Mouse (Mus musculus): ENCODE measurements at regions not wholly inside any gene's neighbourhood (a gene's known extent, or its start where the extent isn't known, plus 50 kb on each side); places are given as distances from the start of the nearest gene placed in this dataset.

DNA sequence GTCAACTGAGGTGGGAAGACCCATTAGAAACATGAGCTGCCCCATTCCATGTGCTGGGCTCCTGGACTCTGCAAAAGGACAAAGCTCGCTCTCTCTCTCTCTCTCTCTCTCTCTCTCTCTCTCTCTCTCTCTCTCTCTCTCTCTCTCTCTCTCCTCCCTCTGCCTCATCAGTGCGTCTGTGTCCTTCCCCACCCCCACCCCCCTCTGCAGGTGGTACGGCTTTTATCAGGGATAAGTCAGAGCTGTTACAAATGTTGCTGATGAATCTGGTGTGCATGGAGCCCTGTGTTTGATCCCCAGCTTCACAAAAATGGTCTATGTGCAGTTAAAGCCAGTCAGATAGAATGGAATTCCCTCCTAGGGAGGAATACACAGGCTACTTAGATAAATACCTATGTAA, 247.8 kb upstream of the Smlr1 start:
- H3K4me3 ChIP-seq (ENCODE audit: low read depth, low read length) = no peak overlapping the region
- peaks cover 3% of the 10 kb centered on the region; the same call in 1 of the 2 replicates for H3K4me1 ChIP-seq (ENCODE audit: control insufficient read depth, insufficient read depth, low read length)
- no peak overlapping the region for H3K4me2 ChIP-seq (replicated peaks; ENCODE audit: low read depth, low read length)
- H3K36me3 ChIP-seq (ENCODE audit: control insufficient read depth, insufficient read depth, low read length) = no peaks in the 10 kb centered on the region
- H3K9ac ChIP-seq (replicated peaks; ENCODE audit: low read depth, low read length) = no peak overlapping the region
- no peak overlapping the region for H3K27ac ChIP-seq (ENCODE audit: low read length)
- no peak for ATAC-seq (ENCODE audit: insufficient number of reproducible peaks, insufficient read depth, low FRiP score, low read depth)
- 45% methylated on average over 3 of the region's 3 CpGs for WGBS
- no peaks in the 10 kb centered on the region for H3K9me3 ChIP-seq (ENCODE audit: control insufficient read depth, low read depth, low read length)
- no peaks in the 10 kb centered on the region for H3K27me3 ChIP-seq (ENCODE audit: control insufficient read depth, insufficient read depth, low read length)

DNA sequence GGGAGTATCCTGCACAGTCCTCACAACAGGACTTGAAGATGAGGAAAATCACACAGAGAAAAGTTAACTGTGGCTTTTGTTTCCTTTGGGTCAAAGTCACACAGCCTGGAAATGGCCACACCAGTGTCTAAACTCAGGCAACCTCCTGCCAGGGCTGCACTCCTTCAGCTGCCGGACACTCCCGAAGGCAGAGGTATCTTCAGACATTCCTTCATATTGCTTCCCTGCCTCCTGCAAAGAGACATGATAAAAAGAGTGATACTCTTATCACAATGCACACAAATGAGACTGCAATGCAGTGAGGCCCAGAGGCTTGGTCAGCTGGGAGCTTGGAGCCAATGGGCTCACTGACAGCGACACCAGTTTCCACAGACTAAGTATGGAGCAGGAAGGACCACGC, 243.4 kb upstream of the Smlr1 start:
- Histone ChIP-seq H3K27me3 (ENCODE audit: control insufficient read depth, insufficient read depth, low read length) (no peaks in the 10 kb centered on the region), H3K4me1 (ENCODE audit: control insufficient read depth, insufficient read depth, low read length) (no peaks in the 10 kb centered on the region), H3K4me3 (ENCODE audit: low read depth, low read length) (no peak overlapping the region), H3K9ac (replicated peaks; ENCODE audit: low read depth, low read length) (no peak overlapping the region), H3K9me3 (ENCODE audit: control insufficient read depth, low read depth, low read length) (no peaks in the 10 kb centered on the region), H3K27ac (ENCODE audit: low read length) (no peak overlapping the region), H3K36me3 (ENCODE audit: control insufficient read depth, insufficient read depth, low read length) (no peaks in the 10 kb centered on the region), H3K4me2 (replicated peaks; ENCODE audit: low read depth, low read length) (no peak overlapping the region)
- no peak for ATAC-seq (ENCODE audit: insufficient number of reproducible peaks, insufficient read depth, low FRiP score, low read depth)
- 93% methylated on average over 4 of the region's 4 CpGs for WGBS

DNA sequence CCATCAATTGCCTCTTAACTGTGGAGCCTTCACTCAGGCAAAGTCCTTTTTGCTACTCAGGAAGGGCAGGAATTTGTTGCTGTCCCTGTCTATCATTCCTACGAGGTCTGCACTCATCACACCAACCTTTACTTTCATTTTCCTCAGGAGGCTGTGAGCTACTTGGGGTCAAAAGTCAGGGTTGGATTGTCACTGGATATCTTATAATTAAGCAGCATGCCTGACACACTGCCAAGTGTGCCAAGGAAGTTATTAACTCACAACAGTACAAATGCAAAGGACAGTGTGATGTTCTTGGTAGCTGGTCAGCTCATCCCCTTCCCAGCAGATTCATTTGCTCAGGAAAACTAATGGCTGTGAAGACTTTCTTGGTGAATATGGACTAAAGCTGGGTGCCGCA, 241.7 kb upstream of the Smlr1 start:
- WGBS = 66% methylated on average over 2 of the region's 2 CpGs
- Histone ChIP-seq H3K27ac (ENCODE audit: low read length) (no peak overlapping the region), H3K9me3 (ENCODE audit: control insufficient read depth, low read depth, low read length) (no peaks in the 10 kb centered on the region), H3K4me3 (ENCODE audit: low read depth, low read length) (no peak overlapping the region), H3K9ac (replicated peaks; ENCODE audit: low read depth, low read length) (no peak overlapping the region), H3K4me1 (ENCODE audit: control insufficient read depth, insufficient read depth, low read length) (no peaks in the 10 kb centered on the region), H3K36me3 (ENCODE audit: control insufficient read depth, insufficient read depth, low read length) (no peaks in the 10 kb centered on the region), H3K4me2 (replicated peaks; ENCODE audit: low read depth, low read length) (no peak overlapping the region), H3K27me3 (ENCODE audit: control insufficient read depth, insufficient read depth, low read length) (no peaks in the 10 kb centered on the region)
- ATAC-seq (ENCODE audit: insufficient number of reproducible peaks, insufficient read depth, low FRiP score, low read depth) = no peak

DNA sequence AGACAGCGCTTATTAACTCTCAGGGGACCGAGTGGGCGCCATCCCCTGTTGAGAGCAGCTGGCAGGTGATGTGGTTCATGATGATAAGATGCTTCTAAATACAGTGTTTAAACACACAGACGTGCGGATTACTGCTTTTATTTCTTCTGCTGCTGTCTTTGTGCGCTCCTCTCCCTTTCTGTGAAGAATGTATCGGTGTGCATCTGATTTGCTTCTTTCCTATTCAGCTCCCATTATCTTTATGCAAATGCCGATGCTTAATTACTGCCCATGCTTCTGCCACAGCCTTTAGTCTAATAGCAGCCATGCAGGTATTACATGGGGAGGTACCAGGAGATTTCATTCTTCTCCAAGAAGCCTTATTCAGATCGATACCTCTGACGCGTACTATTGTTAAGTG, 240.6 kb upstream of the Smlr1 start:
- H3K4me2 ChIP-seq (replicated peaks; ENCODE audit: low read depth, low read length) = no peak overlapping the region
- no peak overlapping the region for H3K27ac ChIP-seq (ENCODE audit: low read length)
- no peaks in the 10 kb centered on the region for H3K9me3 ChIP-seq (ENCODE audit: control insufficient read depth, low read depth, low read length)
- H3K36me3 ChIP-seq (ENCODE audit: control insufficient read depth, insufficient read depth, low read length) = no peaks in the 10 kb centered on the region
- H3K4me3 ChIP-seq (ENCODE audit: low read depth, low read length) = no peak overlapping the region
- ATAC-seq (ENCODE audit: insufficient number of reproducible peaks, insufficient read depth, low FRiP score, low read depth) = no peak
- H3K4me1 ChIP-seq (ENCODE audit: control insufficient read depth, insufficient read depth, low read length) = no peaks in the 10 kb centered on the region
- H3K9ac ChIP-seq (replicated peaks; ENCODE audit: low read depth, low read length) = no peak overlapping the region
- 88% methylated on average over 11 of the region's 11 CpGs for WGBS
- no peaks in the 10 kb centered on the region for H3K27me3 ChIP-seq (ENCODE audit: control insufficient read depth, insufficient read depth, low read length)

DNA sequence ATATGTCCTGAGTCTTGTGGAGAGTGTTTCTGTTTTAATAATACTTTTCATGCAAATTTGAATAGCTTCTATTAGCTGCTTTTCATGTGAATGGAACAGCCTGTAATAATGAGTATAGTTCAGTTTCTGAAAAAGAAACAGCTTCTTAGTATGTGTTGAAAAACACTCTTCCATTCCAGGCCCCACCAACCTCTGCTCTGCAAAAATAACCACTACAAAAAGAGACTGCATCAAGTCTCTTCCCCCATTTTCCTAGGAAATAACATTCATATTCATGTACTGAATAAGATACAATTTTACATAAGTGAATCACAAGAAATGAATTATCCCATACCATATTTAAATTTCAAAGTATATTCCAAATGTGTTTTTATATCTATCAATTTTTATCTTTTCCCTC, 234.0 kb upstream of the Smlr1 start:
- H3K36me3 ChIP-seq (ENCODE audit: control insufficient read depth, insufficient read depth, low read length) = no peaks in the 10 kb centered on the region
- H3K27me3 ChIP-seq (ENCODE audit: control insufficient read depth, insufficient read depth, low read length) = no peaks in the 10 kb centered on the region
- no peak overlapping the region for H3K4me3 ChIP-seq (ENCODE audit: low read depth, low read length)
- H3K27ac ChIP-seq (ENCODE audit: low read length) = no peak overlapping the region
- H3K9ac ChIP-seq (replicated peaks; ENCODE audit: low read depth, low read length) = no peak overlapping the region
- no peaks in the 10 kb centered on the region for H3K4me1 ChIP-seq (ENCODE audit: control insufficient read depth, insufficient read depth, low read length)
- no peak overlapping the region for H3K4me2 ChIP-seq (replicated peaks; ENCODE audit: low read depth, low read length)
- H3K9me3 ChIP-seq (ENCODE audit: control insufficient read depth, low read depth, low read length) = no peaks in the 10 kb centered on the region
- no peak for ATAC-seq (ENCODE audit: insufficient number of reproducible peaks, insufficient read depth, low FRiP score, low read depth)

DNA sequence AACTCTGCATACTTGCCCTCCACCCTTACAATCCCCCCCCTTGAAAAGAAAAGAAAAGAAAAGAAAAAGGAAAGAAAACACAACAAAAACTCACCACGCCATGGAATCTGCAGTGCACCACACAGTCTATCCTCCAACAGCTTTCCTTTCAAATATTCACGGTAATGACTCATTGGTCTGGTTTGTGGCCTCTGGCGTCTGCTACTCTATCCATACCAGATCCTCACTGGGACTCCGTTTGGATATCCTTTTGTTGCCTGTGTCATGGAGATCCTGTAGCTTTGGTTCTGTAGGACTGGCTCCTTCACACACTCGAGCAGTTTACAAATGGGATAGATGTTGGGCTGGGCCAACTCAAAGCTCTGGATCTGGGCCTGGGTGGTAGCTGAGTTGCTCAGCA, 232.4 kb upstream of the Smlr1 start:
- Histone ChIP-seq H3K4me2 (replicated peaks; ENCODE audit: low read depth, low read length) (no peak overlapping the region), H3K4me3 (ENCODE audit: low read depth, low read length) (no peak overlapping the region), H3K4me1 (ENCODE audit: control insufficient read depth, insufficient read depth, low read length) (no peaks in the 10 kb centered on the region), H3K27ac (ENCODE audit: low read length) (no peak overlapping the region), H3K27me3 (ENCODE audit: control insufficient read depth, insufficient read depth, low read length) (no peaks in the 10 kb centered on the region), H3K9me3 (ENCODE audit: control insufficient read depth, low read depth, low read length) (no peaks in the 10 kb centered on the region), H3K9ac (replicated peaks; ENCODE audit: low read depth, low read length) (no peak overlapping the region), H3K36me3 (ENCODE audit: control insufficient read depth, insufficient read depth, low read length) (no peaks in the 10 kb centered on the region)
- 84% methylated on average over 5 of the region's 5 CpGs for WGBS
- ATAC-seq (ENCODE audit: insufficient number of reproducible peaks, insufficient read depth, low FRiP score, low read depth) = no peak

DNA sequence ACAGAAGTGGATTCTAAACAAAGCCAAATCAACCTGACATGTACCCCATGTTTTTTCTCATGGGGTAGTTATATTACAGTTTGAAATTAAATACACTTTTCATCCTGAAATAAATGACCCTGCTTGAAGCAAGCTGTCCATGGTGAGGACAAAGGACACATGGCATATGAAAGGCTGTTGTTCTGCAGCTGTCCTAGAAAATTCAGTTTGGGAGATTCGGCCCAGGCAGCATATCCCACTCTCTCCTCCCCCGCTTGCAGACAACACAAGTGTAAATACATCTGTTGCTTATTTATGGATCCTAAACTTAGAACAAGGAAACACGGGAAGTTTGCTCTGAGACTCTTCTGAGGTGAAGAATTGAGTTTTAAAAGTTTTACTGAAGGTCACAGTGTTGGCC, 218.2 kb upstream of the Smlr1 start:
- no peak overlapping the region for H3K9ac ChIP-seq (replicated peaks; ENCODE audit: low read depth, low read length)
- no peaks in the 10 kb centered on the region for H3K9me3 ChIP-seq (ENCODE audit: control insufficient read depth, low read depth, low read length)
- H3K27me3 ChIP-seq (ENCODE audit: control insufficient read depth, insufficient read depth, low read length) = no peaks in the 10 kb centered on the region
- no peak overlapping the region for H3K4me3 ChIP-seq (ENCODE audit: low read depth, low read length)
- no peak overlapping the region for H3K27ac ChIP-seq (ENCODE audit: low read length)
- no peak overlapping the region for H3K4me2 ChIP-seq (replicated peaks; ENCODE audit: low read depth, low read length)
- no peaks in the 10 kb centered on the region for H3K4me1 ChIP-seq (ENCODE audit: control insufficient read depth, insufficient read depth, low read length)
- H3K36me3 ChIP-seq (ENCODE audit: control insufficient read depth, insufficient read depth, low read length) = no peaks in the 10 kb centered on the region
- WGBS = 49% methylated on average over 3 of the region's 3 CpGs
- no peak for ATAC-seq (ENCODE audit: insufficient number of reproducible peaks, insufficient read depth, low FRiP score, low read depth)

DNA sequence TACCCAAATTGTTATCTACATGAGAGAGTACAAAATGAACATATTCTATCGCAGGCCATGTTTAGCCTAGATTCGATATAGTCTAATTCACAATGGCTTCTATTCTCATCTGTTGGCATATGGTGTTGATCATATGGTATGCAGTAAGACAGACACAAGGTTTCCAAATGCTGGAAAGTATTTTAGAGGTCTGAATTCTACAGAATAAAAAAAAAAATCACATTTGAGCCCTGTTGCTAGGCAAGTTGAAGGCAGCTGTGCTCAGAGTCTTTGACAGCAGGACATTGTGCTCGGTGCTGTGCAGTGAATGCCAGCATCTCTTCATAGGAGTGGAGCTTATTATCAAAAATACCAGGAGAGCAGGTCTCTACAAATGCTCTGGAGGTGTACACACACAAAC, 206.6 kb upstream of the Smlr1 start:
- Histone ChIP-seq H3K27ac (ENCODE audit: low read length) (no peak overlapping the region), H3K27me3 (ENCODE audit: control insufficient read depth, insufficient read depth, low read length) (no peaks in the 10 kb centered on the region), H3K4me1 (ENCODE audit: control insufficient read depth, insufficient read depth, low read length) (no peaks in the 10 kb centered on the region), H3K36me3 (ENCODE audit: control insufficient read depth, insufficient read depth, low read length) (no peaks in the 10 kb centered on the region), H3K4me2 (replicated peaks; ENCODE audit: low read depth, low read length) (no peak overlapping the region), H3K9me3 (ENCODE audit: control insufficient read depth, low read depth, low read length) (no peaks in the 10 kb centered on the region), H3K9ac (replicated peaks; ENCODE audit: low read depth, low read length) (no peak overlapping the region), H3K4me3 (ENCODE audit: low read depth, low read length) (no peak overlapping the region)
- 82% methylated on average over 3 of the region's 3 CpGs for WGBS
- no peak for ATAC-seq (ENCODE audit: insufficient number of reproducible peaks, insufficient read depth, low FRiP score, low read depth)

DNA sequence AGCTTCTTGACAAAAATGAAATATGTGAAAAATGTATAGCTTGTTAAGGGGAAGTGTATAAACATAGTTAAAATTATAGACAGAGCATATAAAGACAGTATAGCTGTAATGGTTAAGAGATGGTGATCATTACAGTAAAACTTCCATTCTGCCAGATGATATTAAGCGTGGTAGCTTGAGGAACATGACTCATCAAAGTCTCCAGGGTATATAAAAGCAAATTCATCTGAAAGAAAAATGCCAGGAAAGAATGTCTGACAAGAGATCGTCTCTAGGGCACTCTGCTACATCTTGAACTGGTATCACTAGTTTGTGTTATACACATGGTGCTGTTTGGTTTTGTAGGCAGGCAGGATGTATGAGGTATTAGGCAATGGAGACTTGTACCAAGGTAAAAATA, 204.9 kb upstream of the Smlr1 start:
- Histone ChIP-seq H3K4me3 (ENCODE audit: low read depth, low read length) (no peak overlapping the region), H3K36me3 (ENCODE audit: control insufficient read depth, insufficient read depth, low read length) (no peaks in the 10 kb centered on the region), H3K27me3 (ENCODE audit: control insufficient read depth, insufficient read depth, low read length) (no peaks in the 10 kb centered on the region), H3K27ac (ENCODE audit: low read length) (no peak overlapping the region), H3K9ac (replicated peaks; ENCODE audit: low read depth, low read length) (no peak overlapping the region), H3K4me1 (ENCODE audit: control insufficient read depth, insufficient read depth, low read length) (no peaks in the 10 kb centered on the region), H3K9me3 (ENCODE audit: control insufficient read depth, low read depth, low read length) (no peaks in the 10 kb centered on the region), H3K4me2 (replicated peaks; ENCODE audit: low read depth, low read length) (no peak overlapping the region)
- 66% methylated on average over 2 of the region's 2 CpGs for WGBS
- ATAC-seq (ENCODE audit: insufficient number of reproducible peaks, insufficient read depth, low FRiP score, low read depth) = no peak

Data from stomach, embryonic 14.5 days (tissue).